Mouse (Mus musculus) C2C12 (cell line): ENCODE results near the gene Tcp11l2.

ENCODE experiments used
- CEBPB ChIP-seq: IDR thresholded peaks from one replicate; pipeline ENCODE4 v1.6.1; 2011; ENCODE audit warnings: low read depth, mild to moderate bottlenecking, control low read depth, moderate library complexity
- CTCF ChIP-seq: IDR thresholded peaks from one replicate; pipeline ENCODE4 v1.5.1; 2011; ENCODE audit not compliant: control insufficient read depth, insufficient read depth, insufficient read length

- TF ChIP-seq CTCF: no peak
- TF ChIP-seq CEBPB: no peak
Measured at GRCm38 (mm10) chr10:84542802-84543658, 33.4 kb upstream of the Tcp11l2 start.
